Mouse (Mus musculus) megakaryocyte, embryonic 14.5 days (primary cell): Measurements from ENCODE around the gene Mgat4e.

Experiments
- FLI1 ChIP-seq: IDR thresholded peaks from 2 replicates; pipeline ENCODE4 v1.6.1; 2012; ENCODE audit warnings: low read length, inconsistent platforms, mixed read lengths
- GATA1 ChIP-seq: IDR thresholded peaks from 3 replicates; pipeline ENCODE4 v1.6.1; 2012; ENCODE audit warnings: mixed read lengths, low read length, inconsistent platforms, borderline replicate concordance

DNA sequence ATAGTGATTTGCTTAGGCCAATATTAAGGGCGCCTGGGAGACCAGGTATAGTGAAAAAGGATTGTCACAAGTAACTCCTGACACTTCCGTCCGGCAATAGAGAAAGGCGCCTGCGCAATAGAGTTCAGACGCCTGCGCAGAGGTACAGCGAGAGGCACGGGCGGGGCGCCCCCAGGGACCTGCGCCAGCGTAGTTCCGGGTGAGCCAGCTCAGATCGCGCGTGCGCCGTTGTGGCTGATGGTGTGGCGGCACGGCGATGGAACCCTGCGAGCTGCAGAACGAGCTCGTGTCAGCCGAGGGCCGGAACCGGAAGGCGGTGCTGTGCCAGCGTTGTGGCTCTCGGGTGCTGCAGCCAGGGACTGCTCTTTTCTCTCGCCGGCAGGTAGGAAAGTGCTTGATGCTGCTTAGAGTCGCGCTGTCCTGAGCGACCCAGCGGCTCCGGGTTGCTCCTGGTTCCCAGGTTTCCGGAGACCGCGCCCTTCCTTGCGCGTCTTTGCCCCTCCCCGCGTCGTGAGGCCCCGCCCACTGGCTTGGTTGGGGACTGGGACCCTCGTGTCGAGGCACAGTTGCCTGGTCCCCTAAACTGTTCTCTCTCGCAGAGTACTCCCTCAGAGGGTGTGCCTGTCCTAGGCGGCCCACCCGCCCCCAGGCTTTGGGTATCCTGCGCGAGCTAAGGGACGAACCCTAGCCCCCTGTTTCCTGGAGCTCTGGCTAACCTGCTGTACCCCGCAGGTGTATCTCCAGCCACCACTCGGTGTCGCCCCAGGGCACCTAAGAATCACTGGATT lies 54.9 kb downstream of the Mgat4e start, which contains the start of gene Rabif:
- TF ChIP-seq GATA1 (no peak), FLI1 (no peak)
